Mouse (Mus musculus) neural tube, embryonic 11.5 days (tissue): ENCODE measurements around the gene Spata7. TPM values are rescaled to one million over a fixed set of nuclear protein-coding genes. Genes with fewer than 3 reads are reported as not detected.

Experiments used
- ATAC-seq: fragments of 200-750 bp; cut with Nextera tagmentation; 2 replicates; pipeline ENCODE4 v1.8.0; 2017; ENCODE audit warnings: moderate number of reproducible peaks, mild to moderate bottlenecking, moderate TSS enrichment, moderate library complexity; ENCODE audit not compliant: insufficient read depth, low FRiP score, low TSS enrichment
- DNase-seq: peaks from one replicate; pipeline ENCODE4 v3.0.0-alpha.2; 2015; ENCODE audit warnings: low spot score
- H3K27ac ChIP-seq: fragments of 300-500 bp; sonication (generic); 2 replicates; pipeline ENCODE4 v1.5.1; 2014; ENCODE audit warnings: low read depth, mild to moderate bottlenecking, low read length
- H3K27me3 ChIP-seq: fragments of 300-500 bp; sonication (generic); 2 replicates; pipeline ENCODE4 v1.6.1; 2014; ENCODE audit warnings: mild to moderate bottlenecking, low read length, mixed read lengths; ENCODE audit not compliant: control insufficient read depth, insufficient read depth
- H3K36me3 ChIP-seq: fragments of 300-500 bp; sonication (generic); 2 replicates; pipeline ENCODE4 v1.6.1; 2014; ENCODE audit warnings: mild to moderate bottlenecking, low read length, moderate library complexity, mixed read lengths; ENCODE audit not compliant: control insufficient read depth, insufficient read depth
- H3K4me1 ChIP-seq: fragments of 300-500 bp; sonication (generic); 2 replicates; pipeline ENCODE4 v1.6.1; 2014; ENCODE audit warnings: low read length, mixed read lengths; ENCODE audit not compliant: control insufficient read depth, insufficient read depth
- H3K4me2 ChIP-seq: fragments of 300-500 bp; sonication (generic); 2 replicates; pipeline ENCODE4 v1.6.1; 2014; ENCODE audit warnings: low read depth, mild to moderate bottlenecking, moderate library complexity
- H3K4me3 ChIP-seq: fragments of 300-500 bp; sonication (generic); 2 replicates; pipeline ENCODE4 v1.5.1; 2014; ENCODE audit warnings: low read depth, low read length
- H3K9ac ChIP-seq: fragments of 300-500 bp; sonication (generic); 2 replicates; pipeline ENCODE4 v1.6.1; 2014; ENCODE audit warnings: mild to moderate bottlenecking, low read length
- H3K9me3 ChIP-seq: fragments of 300-500 bp; sonication (generic); 2 replicates; pipeline ENCODE4 v1.6.1; 2016; ENCODE audit warnings: low read length; ENCODE audit not compliant: control insufficient read depth
- WGBS: fragments of 180-500 bp; shearing (Covaris S2); extraction: QIAGEN DNeasy Blood & Tissue Kit; methylation state at CpG from one replicate; pipeline ENCODE4 v1.1.7; 2014; 5-methylcytosine and 5-hydroxymethylcytosine counted together
- polyA plus RNA-seq: library from polyadenylated mRNA; unstranded; fragments of >200 nt; fragmentation: Nextera tagmentation; extraction: Ambion mirVana; gene quantifications from 2 replicates; pipeline ENCODE4 v1.2.1, GENCODE M21; 2014

Spata7 gene
- polyA plus RNA-seq, 1 experiment from 2014 or later = 19.5 TPM

- Histone ChIP-seq H3K36me3 (no peaks in the 10 kb centered on the region), H3K4me1 (no peaks in the 10 kb centered on the region), H3K4me2 (no peak overlapping the region), H3K4me3 (no peak overlapping the region), H3K9ac (no peak overlapping the region), H3K27me3 (no peaks in the 10 kb centered on the region), H3K27ac (no peak overlapping the region), H3K9me3 (no peaks in the 10 kb centered on the region)
- WGBS = 75% methylated on average over 6 of the region's 6 CpGs
- ATAC-seq = no peak
- DNase-seq = no peak
Measured at GRCm38 (mm10) chr12:98712819-98713218, 84.9 kb downstream of the Spata7 start.

GRCm38 (mm10) chr12:98713621-98714103, 85.7 kb downstream of the Spata7 start:
- DNase-seq = no peak
- 74% methylated on average over 7 of the region's 7 CpGs for WGBS

GRCm38 (mm10) chr12:98714757-98715156, 86.8 kb downstream of the Spata7 start:
- Histone ChIP-seq H3K27me3 (no peaks in the 10 kb centered on the region), H3K4me3 (no peak overlapping the region), H3K36me3 (no peaks in the 10 kb centered on the region), H3K9ac (no peak overlapping the region), H3K27ac (no peak overlapping the region), H3K9me3 (no peaks in the 10 kb centered on the region), H3K4me1 (no peaks in the 10 kb centered on the region), H3K4me2 (no peak overlapping the region)
- ATAC-seq (no peak), DNase-seq (no peak)
- 40% methylated on average over 11 of the region's 11 CpGs for WGBS

More at GRCm38 (mm10) chr12:98713621-98714103, 85.7 kb downstream of the Spata7 start:
- no peak overlapping the region for H3K9ac ChIP-seq
- no peak overlapping the region for H3K4me3 ChIP-seq
- no peaks in the 10 kb centered on the region for H3K27me3 ChIP-seq
- no peaks in the 10 kb centered on the region for H3K4me1 ChIP-seq
- ATAC-seq = no peak
- no peak overlapping the region for H3K27ac ChIP-seq
- H3K36me3 ChIP-seq = no peaks in the 10 kb centered on the region
- no peak overlapping the region for H3K4me2 ChIP-seq
- H3K9me3 ChIP-seq = no peaks in the 10 kb centered on the region

GRCm38 (mm10) chr12:98716142-98716541, 88.2 kb downstream of the Spata7 start:
- no peak for ATAC-seq
- Histone ChIP-seq H3K4me3 (no peak overlapping the region), H3K36me3 (no peaks in the 10 kb centered on the region), H3K4me2 (no peak overlapping the region), H3K4me1 (no peaks in the 10 kb centered on the region), H3K27me3 (no peaks in the 10 kb centered on the region), H3K9me3 (no peaks in the 10 kb centered on the region), H3K9ac (no peak overlapping the region), H3K27ac (no peak overlapping the region)
- 95% methylated on average over 2 of the region's 2 CpGs for WGBS
- no peak for DNase-seq

Other genes starting within 250 kb of the Spata7 start
- 21.3 and 22.8 TPM in 2 replicates for gene Kcnk10, start 49.8 kb upstream of the Spata7 start, polyA plus RNA-seq
- 6.6 and 6.8 TPM in 2 replicates for gene Ptpn21, start 109.2 kb downstream of the Spata7 start, polyA plus RNA-seq
- 169 and 170 TPM in 2 replicates for gene Zc3h14, start 118.8 kb downstream of the Spata7 start, polyA plus RNA-seq